Mouse (Mus musculus): ENCODE results near the gene Sbk1. TPM values are rescaled to one million over a fixed set of nuclear protein-coding genes. Genes with fewer than 3 reads are reported as not detected.

Gene Sbk1
- 100 to 1,000 TPM; 176 to 192 TPM for total RNA-seq (2023)

DNA sequence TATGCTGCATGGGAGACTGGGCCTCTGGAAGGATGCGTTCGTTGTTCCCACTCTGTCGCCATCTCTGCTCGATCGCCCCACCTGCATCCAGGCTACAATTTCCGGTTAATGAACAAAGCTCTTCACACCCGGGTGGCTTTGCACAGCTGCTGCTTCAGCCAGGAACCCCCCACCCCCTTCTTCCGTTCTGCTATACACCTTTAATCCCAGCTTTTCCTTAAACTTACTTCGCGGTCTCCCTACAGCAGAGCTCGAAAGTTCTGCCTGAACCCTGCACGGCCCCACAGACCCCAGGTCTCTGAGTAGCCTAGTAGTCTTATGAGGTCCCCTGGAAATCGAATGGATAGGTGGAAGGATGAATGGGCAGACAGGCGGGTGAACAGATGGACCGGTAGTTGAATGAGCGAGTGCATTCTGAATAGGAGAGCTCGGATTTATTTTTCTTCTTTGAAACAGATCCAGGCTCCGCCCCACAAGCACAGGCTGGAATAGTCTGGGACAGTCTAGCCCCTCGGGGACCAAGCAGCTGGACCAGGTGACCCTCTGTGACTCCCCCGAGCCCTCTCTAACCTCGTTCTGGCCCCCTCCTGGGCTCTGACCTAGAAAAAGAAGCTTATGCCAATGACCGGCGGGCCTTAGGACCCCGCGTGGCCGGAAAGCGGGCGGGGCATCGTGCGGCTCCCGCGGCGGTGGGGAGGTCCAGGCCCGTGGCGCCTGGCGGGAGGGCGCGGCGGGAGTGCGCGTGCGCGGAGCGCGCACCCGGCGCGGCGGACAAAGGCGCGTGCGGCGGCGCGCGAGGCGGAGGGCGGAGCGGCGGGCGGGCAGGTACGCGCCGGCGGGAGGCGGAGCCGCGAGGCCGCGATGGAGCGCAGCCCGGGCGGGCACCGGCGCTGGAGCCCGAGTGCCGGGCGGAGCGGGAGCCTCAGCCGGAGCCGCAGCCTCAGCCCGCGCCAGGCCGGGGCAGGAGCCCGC is at the start of gene Sbk1:
Gene Sbk1, plus strand, starts transcription at position 908 of the 972 bp plus-strand sequence.

Other genes with a start within 250 kb of the Sbk1 start
- gene Gsg1l, start 190.2 kb upstream of the Sbk1 start, total RNA-seq (2023): under 1 TPM in 1 of 2 experiments, not detected in 1; 0.24 TPM
- 100 to 1,000 TPM; 173 to 175 TPM for gene Xpo6, start 72.1 kb upstream of the Sbk1 start, total RNA-seq (2023)
- 1 to 10 TPM; 3.2 to 7.6 TPM for gene Lat, start 97.0 kb downstream of the Sbk1 start, total RNA-seq (2023)
- 10 to 100 TPM; 61.0 to 76.6 TPM for gene Spns1, start 104.8 kb downstream of the Sbk1 start, total RNA-seq (2023)
- 10 to 100 TPM; 29.8 to 34.3 TPM for gene Nfatc2ip, start 124.1 kb downstream of the Sbk1 start, total RNA-seq (2023)
- 1,000 to 10,000 TPM; 1,278 to 1,310 TPM for gene Cd19, start 142.3 kb downstream of the Sbk1 start, total RNA-seq (2023)
- gene Rabep2, start 156.1 kb downstream of the Sbk1 start, total RNA-seq (2023): 100 to 1,000 TPM; 137 to 166 TPM
- gene Atp2a1, start 190.5 kb downstream of the Sbk1 start, total RNA-seq (2023): under 1 TPM; 0.26 to 0.42 TPM
- 10 to 100 TPM; 77.7 to 83.1 TPM for gene Sh2b1, start 202.8 kb downstream of the Sbk1 start, total RNA-seq (2023)
- 10 to 100 TPM; 55.4 to 55.7 TPM for gene Tufm, start 214.7 kb downstream of the Sbk1 start, total RNA-seq (2023)
- 100 to 1,000 TPM; 228 to 236 TPM for gene Atxn2l, start 230.8 kb downstream of the Sbk1 start, total RNA-seq (2023)

Data from B cell, adult 67 days (primary cell).